Mouse (Mus musculus) lung, embryonic 14.5 days (tissue): ENCODE measurements around the gene Kcnd3. TPM values are rescaled to one million over a fixed set of nuclear protein-coding genes. Genes with fewer than 3 reads are reported as not detected.

Source experiments
- ATAC-seq: fragments of 200-750 bp; cut with Nextera tagmentation; 2 replicates; pipeline ENCODE4 v1.8.0; 2017; ENCODE audit warnings: mild to moderate bottlenecking, moderate TSS enrichment, moderate library complexity; ENCODE audit not compliant: insufficient read depth
- DNase-seq: peaks from one replicate; pipeline ENCODE4 v3.0.0-alpha.2; 2015
- H3K27ac ChIP-seq: fragments of 300-500 bp; sonication (generic); 2 replicates; pipeline ENCODE4 v1.5.1; 2014; ENCODE audit warnings: low read depth, mild to moderate bottlenecking, moderate library complexity
- H3K27me3 ChIP-seq: fragments of 300-500 bp; sonication (generic); 2 replicates; pipeline ENCODE4 v1.6.1; 2014; ENCODE audit warnings: low read length, control low read depth; ENCODE audit not compliant: insufficient read depth
- H3K36me3 ChIP-seq: fragments of 300-500 bp; sonication (generic); 2 replicates; pipeline ENCODE4 v1.6.1; 2014; ENCODE audit warnings: control low read depth; ENCODE audit not compliant: insufficient read depth
- H3K4me1 ChIP-seq: fragments of 300-500 bp; sonication (generic); 2 replicates; pipeline ENCODE4 v1.6.1; 2014; ENCODE audit warnings: antibody characterized with exemption, control low read depth; ENCODE audit not compliant: insufficient read depth
- H3K4me2 ChIP-seq: fragments of 300-500 bp; sonication (generic); 2 replicates; pipeline ENCODE4 v1.6.1; 2014; ENCODE audit warnings: mild to moderate bottlenecking
- H3K4me3 ChIP-seq: fragments of 300-500 bp; sonication (generic); 2 replicates; pipeline ENCODE4 v1.5.1; 2014; ENCODE audit warnings: low read depth, low read length
- H3K9ac ChIP-seq: fragments of 300-500 bp; sonication (generic); 2 replicates; pipeline ENCODE4 v1.6.1; 2014
- H3K9me3 ChIP-seq: fragments of 300-500 bp; sonication (generic); 2 replicates; pipeline ENCODE4 v1.6.1; 2016; ENCODE audit warnings: low read depth, low read length, control low read depth
- CTCF ChIP-seq: IDR thresholded peaks from 2 replicates; pipeline ENCODE4 v1.5.1; 2016; ENCODE audit warnings: antibody characterized with exemption, low read depth
- WGBS: fragments of 180-500 bp; shearing (Covaris S2); extraction: QIAGEN DNeasy Blood & Tissue Kit; methylation state at CpG from one replicate; pipeline ENCODE4 v1.1.7; 2014; 5-methylcytosine and 5-hydroxymethylcytosine counted together
- polyA plus RNA-seq: library from polyadenylated mRNA; unstranded; fragments of >200 nt; fragmentation: Nextera tagmentation; extraction: Ambion mirVana; gene quantifications from 2 replicates; pipeline ENCODE4 v1.2.1, GENCODE M21; 2014

Kcnd3 gene
- polyA plus RNA-seq, 1 experiment from 2014 or later = 0.50 TPM

- Histone ChIP-seq H3K4me2 (0 out of 2 replicates have a peak overlapping the region, but pooled peaks have one; percentile 10), H3K36me3 (no peaks in the 10 kb centered on the region), H3K9ac (no peak overlapping the region), H3K27me3 (no peaks in the 10 kb centered on the region), H3K27ac (no peak overlapping the region), H3K4me3 (no peak overlapping the region), H3K4me1 (peaks cover 18% of the 10 kb centered on the region), H3K9me3 (no peaks in the 10 kb centered on the region)
- WGBS = 38% methylated on average over 5 of the region's 5 CpGs
- ATAC-seq (no peak), DNase-seq (no peak)
- no peak for TF ChIP-seq CTCF
Measured at GRCm38 (mm10) chr3:105701399-105701798, 249.3 kb downstream of the Kcnd3 start.

GRCm38 (mm10) chr3:105703571-105703970 lies 251.4 kb downstream of the Kcnd3 start:
- Histone ChIP-seq H3K4me3 (no peak overlapping the region), H3K36me3 (no peaks in the 10 kb centered on the region), H3K9me3 (no peaks in the 10 kb centered on the region), H3K27me3 (no peaks in the 10 kb centered on the region), H3K27ac (peak overlapping the region; percentile 38; the same call in 1 of the 2 replicates), H3K9ac (no peak overlapping the region), H3K4me1 (peaks cover 19% of the 10 kb centered on the region), H3K4me2 (no peak overlapping the region)
- no peak for TF ChIP-seq CTCF
- WGBS = 45% methylated on average over 6 of the region's 6 CpGs
- ATAC-seq (no peak), DNase-seq (no peak)

- H3K4me3 ChIP-seq = peak within 1 kb of the TSS; percentile 58
- 5% methylated on average over 40 of the region's 43 CpGs for WGBS
- ATAC-seq (peak; percentile 92), DNase-seq (peak; percentile 94)
- no peaks in the 10 kb centered on the region for H3K36me3 ChIP-seq
- TF ChIP-seq CTCF = no peak
- H3K27me3 ChIP-seq = no peaks in the 10 kb centered on the region
- peak within 1 kb of the TSS; percentile 44 for H3K27ac ChIP-seq
- no peaks in the 10 kb centered on the region for H3K9me3 ChIP-seq
- H3K9ac ChIP-seq = peak within 1 kb of the TSS; percentile 63
- peaks cover 19% of the 10 kb centered on the region for H3K4me1 ChIP-seq
- peak within 1 kb of the TSS; percentile 99 for H3K4me2 ChIP-seq
Measured at GRCm38 (mm10) chr3:105704031-105705008, 252.2 kb downstream of the Kcnd3 start, which contains the start of gene Inka2. TSS of gene Inka2 (plus strand) at chr3:105704599.

- no peaks in the 10 kb centered on the region for H3K36me3 ChIP-seq
- H3K4me3 ChIP-seq = peak overlapping the region; percentile 58
- under 1% methylated on average over 28 of the region's 28 CpGs for WGBS
- H3K4me2 ChIP-seq = peak overlapping the region; percentile 99
- DNase-seq (no peak), ATAC-seq (peak; percentile 42)
- no peak for TF ChIP-seq CTCF
- H3K27me3 ChIP-seq = no peaks in the 10 kb centered on the region
- peak overlapping the region; percentile 63 for H3K9ac ChIP-seq
- no peaks in the 10 kb centered on the region for H3K9me3 ChIP-seq
- peaks cover 21% of the 10 kb centered on the region for H3K4me1 ChIP-seq
- H3K27ac ChIP-seq = peak overlapping the region; percentile 39; the same call in 1 of the 2 replicates
Measured at GRCm38 (mm10) chr3:105705061-105705549, 253.0 kb downstream of the Kcnd3 start.

GRCm38 (mm10) chr3:105705561-105705960 lies 253.4 kb downstream of the Kcnd3 start:
- DNase-seq = no peak
- Histone ChIP-seq H3K9ac (peak overlapping the region; percentile 63), H3K4me1 (peaks cover 25% of the 10 kb centered on the region)

GRCm38 (mm10) chr3:105706366-105707020 lies 254.4 kb downstream of the Kcnd3 start:
- no peak for TF ChIP-seq CTCF
- Histone ChIP-seq H3K9ac (peak overlapping the region; percentile 15; the same call in 1 of the 2 replicates), H3K4me3 (peak overlapping the region; percentile 58), H3K4me1 (peaks cover 24% of the 10 kb centered on the region), H3K9me3 (no peaks in the 10 kb centered on the region), H3K27ac (peak overlapping the region; percentile 69), H3K4me2 (peak overlapping the region; percentile 99), H3K27me3 (no peaks in the 10 kb centered on the region), H3K36me3 (no peaks in the 10 kb centered on the region)
- peak; percentile 11; the same call in 1 of the 2 replicates for ATAC-seq
- WGBS = 38% methylated on average over 4 of the region's 4 CpGs
- peak; percentile 88 for DNase-seq

More at GRCm38 (mm10) chr3:105705561-105705960, 253.4 kb downstream of the Kcnd3 start:
- no peak for TF ChIP-seq CTCF
- Histone ChIP-seq H3K36me3 (no peaks in the 10 kb centered on the region), H3K4me2 (peak overlapping the region; percentile 99), H3K4me3 (peak overlapping the region; percentile 58), H3K9me3 (no peaks in the 10 kb centered on the region), H3K27me3 (no peaks in the 10 kb centered on the region), H3K27ac (no peak overlapping the region)
- no peak for ATAC-seq
- 34% methylated on average over 3 of the region's 3 CpGs for WGBS
